Mouse (Mus musculus) neural tube, embryonic 12.5 days (tissue): ENCODE measurements around the gene 5730409E04Rik. TPM values are rescaled to one million over a fixed set of nuclear protein-coding genes. Genes with fewer than 3 reads are reported as not detected.

Source experiments
- ATAC-seq: fragments of 200-750 bp; cut with Nextera tagmentation; 2 replicates; pipeline ENCODE4 v1.8.0; 2017; ENCODE audit warnings: low read depth, mild to moderate bottlenecking, moderate TSS enrichment, moderate library complexity; ENCODE audit not compliant: low FRiP score
- H3K27ac ChIP-seq: fragments of 300-500 bp; sonication (generic); 2 replicates; pipeline ENCODE4 v1.5.1; 2016
- H3K27me3 ChIP-seq: fragments of 300-500 bp; sonication (generic); replicated peaks from 2 replicates; pipeline ENCODE4 v1.6.1; 2016; ENCODE audit warnings: mild to moderate bottlenecking
- H3K36me3 ChIP-seq: fragments of 300-500 bp; sonication (generic); 2 replicates; pipeline ENCODE4 v1.6.1; 2016; ENCODE audit warnings: mild to moderate bottlenecking
- H3K4me1 ChIP-seq: fragments of 300-500 bp; sonication (generic); 2 replicates; pipeline ENCODE4 v1.6.1; 2016
- H3K4me2 ChIP-seq: fragments of 300-500 bp; sonication (generic); replicated peaks from 2 replicates; pipeline ENCODE4 v1.6.1; 2016; ENCODE audit warnings: mild to moderate bottlenecking
- H3K4me3 ChIP-seq: fragments of 300-500 bp; sonication (generic); 2 replicates; pipeline ENCODE4 v1.5.1; 2016
- H3K9ac ChIP-seq: fragments of 300-500 bp; sonication (generic); 2 replicates; pipeline ENCODE4 v1.6.1; 2016; ENCODE audit warnings: mild to moderate bottlenecking
- H3K9me3 ChIP-seq: fragments of 300-500 bp; sonication (generic); 2 replicates; pipeline ENCODE4 v1.6.1; 2016; ENCODE audit warnings: mild to moderate bottlenecking
- WGBS: fragments of 180-500 bp; shearing (Covaris S2); methylation state at CpG from one replicate; pipeline ENCODE4 v1.1.7; 2016; 5-methylcytosine and 5-hydroxymethylcytosine counted together
- microRNA-seq: library from miRNA; unstranded; fragments of <30 nt; microRNA quantifications from one replicate; pipeline ENCODE4, GENCODE M21; 2017
- polyA plus RNA-seq: library from polyadenylated mRNA; unstranded; fragments of >200 nt; fragmentation: Nextera tagmentation; extraction: Ambion mirVana; gene quantifications from 2 replicates; pipeline ENCODE4 v1.2.1, GENCODE M21; 2016

5730409E04Rik gene
- polyA plus RNA-seq, 1 experiment from 2014 or later, result 2.2 TPM

DNA sequence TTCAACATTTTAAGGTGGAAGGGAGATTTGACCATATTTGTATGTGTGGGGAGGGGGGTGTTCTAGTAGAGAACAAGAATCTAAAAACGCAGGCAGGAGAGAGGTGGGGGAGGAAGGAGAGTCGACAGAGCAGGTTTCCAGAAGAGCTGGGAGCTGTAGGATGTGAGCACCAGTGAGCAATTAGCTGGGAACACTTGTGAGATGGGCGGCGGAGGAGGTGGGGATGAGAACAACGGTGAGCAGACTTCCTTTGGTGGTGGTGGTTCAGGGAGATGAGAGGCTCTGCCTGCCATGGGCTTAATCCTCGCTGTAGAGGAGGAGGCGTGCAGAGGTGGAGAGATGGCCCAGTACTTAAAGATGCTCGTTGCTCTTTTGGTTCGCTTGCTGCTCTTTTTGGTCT is 32.3 kb downstream of the 5730409E04Rik start:
- H3K36me3 ChIP-seq, result no peaks in the 10 kb centered on the region
- no peak overlapping the region for H3K4me3 ChIP-seq
- no peaks in the 10 kb centered on the region; the same call in 1 of the 2 replicates for H3K27me3 ChIP-seq
- H3K27ac ChIP-seq, result no peak overlapping the region
- ATAC-seq, result no peak
- no peak overlapping the region for H3K9ac ChIP-seq
- H3K4me1 ChIP-seq, result peaks cover 3% of the 10 kb centered on the region; the same call in 1 of the 2 replicates
- 37% methylated on average over 9 of the region's 9 CpGs for WGBS
- H3K4me2 ChIP-seq, result no peak overlapping the region
- H3K9me3 ChIP-seq, result no peaks in the 10 kb centered on the region

DNA sequence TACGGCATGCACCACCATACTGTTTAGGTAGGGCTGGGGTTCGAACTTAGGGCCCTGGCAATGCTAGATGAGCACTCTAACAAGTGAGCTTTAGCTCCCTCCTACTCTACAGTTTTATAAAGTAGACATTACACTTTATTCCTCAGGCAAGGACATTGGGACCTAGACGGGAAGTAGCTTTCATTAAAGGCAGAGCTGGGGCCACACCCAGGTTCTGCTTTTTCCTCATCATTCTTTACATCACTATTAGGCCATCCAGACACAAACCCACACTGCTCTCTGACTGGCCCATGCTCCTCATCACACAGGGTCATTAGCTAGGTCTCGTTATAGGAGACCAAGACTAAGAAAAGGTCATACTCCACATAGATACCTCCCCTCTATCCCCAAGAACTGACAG is 34.2 kb downstream of the 5730409E04Rik start:
- Histone ChIP-seq H3K4me3 (no peak overlapping the region), H3K36me3 (no peaks in the 10 kb centered on the region), H3K27me3 (no peaks in the 10 kb centered on the region), H3K9ac (no peak overlapping the region), H3K9me3 (no peaks in the 10 kb centered on the region), H3K27ac (no peak overlapping the region), H3K4me1 (peaks cover 7% of the 10 kb centered on the region; the same call in 1 of the 2 replicates), H3K4me2 (no peak overlapping the region)
- no peak for ATAC-seq
- 72% methylated on average over 4 of the region's 4 CpGs for WGBS

DNA sequence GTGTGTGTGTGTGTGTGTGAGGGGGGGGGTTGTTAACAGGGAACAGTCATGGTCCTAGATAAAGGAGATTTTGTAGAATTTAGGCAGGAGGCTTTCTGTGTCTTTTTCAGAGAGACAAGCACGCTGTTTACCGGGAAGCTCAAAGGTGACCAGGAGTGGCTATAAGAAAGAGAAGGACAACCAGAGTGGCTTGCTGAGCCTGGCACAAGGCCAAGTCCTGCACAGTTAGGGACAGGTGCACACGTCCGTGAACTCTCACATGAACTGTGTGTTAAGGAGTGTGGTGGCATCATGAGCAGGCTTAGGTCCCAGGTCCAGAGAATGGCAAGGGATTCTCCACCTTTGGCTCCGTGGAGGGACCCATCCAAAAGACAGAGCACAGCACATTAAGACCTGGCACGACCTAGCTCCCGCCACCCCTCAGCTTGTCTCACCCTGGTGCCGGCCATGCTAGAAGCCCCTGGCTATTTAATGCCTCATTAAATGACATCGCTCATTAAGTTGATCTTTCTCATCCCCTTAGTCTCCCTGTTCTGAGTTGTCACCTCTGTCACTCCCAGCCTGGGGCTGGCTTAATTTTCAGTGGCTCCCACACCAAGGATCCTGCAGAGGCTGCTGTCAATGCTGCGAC is 34.8 kb downstream of the 5730409E04Rik start:
- H3K9ac ChIP-seq, result no peak overlapping the region
- no peaks in the 10 kb centered on the region for H3K27me3 ChIP-seq
- no peaks in the 10 kb centered on the region for H3K36me3 ChIP-seq
- no peak overlapping the region for H3K4me2 ChIP-seq
- H3K4me3 ChIP-seq, result no peak overlapping the region
- 72% methylated on average over 10 of the region's 10 CpGs for WGBS
- H3K9me3 ChIP-seq, result no peaks in the 10 kb centered on the region
- no peak for ATAC-seq
- peaks cover 7% of the 10 kb centered on the region; the same call in 1 of the 2 replicates for H3K4me1 ChIP-seq
- no peak overlapping the region for H3K27ac ChIP-seq

DNA sequence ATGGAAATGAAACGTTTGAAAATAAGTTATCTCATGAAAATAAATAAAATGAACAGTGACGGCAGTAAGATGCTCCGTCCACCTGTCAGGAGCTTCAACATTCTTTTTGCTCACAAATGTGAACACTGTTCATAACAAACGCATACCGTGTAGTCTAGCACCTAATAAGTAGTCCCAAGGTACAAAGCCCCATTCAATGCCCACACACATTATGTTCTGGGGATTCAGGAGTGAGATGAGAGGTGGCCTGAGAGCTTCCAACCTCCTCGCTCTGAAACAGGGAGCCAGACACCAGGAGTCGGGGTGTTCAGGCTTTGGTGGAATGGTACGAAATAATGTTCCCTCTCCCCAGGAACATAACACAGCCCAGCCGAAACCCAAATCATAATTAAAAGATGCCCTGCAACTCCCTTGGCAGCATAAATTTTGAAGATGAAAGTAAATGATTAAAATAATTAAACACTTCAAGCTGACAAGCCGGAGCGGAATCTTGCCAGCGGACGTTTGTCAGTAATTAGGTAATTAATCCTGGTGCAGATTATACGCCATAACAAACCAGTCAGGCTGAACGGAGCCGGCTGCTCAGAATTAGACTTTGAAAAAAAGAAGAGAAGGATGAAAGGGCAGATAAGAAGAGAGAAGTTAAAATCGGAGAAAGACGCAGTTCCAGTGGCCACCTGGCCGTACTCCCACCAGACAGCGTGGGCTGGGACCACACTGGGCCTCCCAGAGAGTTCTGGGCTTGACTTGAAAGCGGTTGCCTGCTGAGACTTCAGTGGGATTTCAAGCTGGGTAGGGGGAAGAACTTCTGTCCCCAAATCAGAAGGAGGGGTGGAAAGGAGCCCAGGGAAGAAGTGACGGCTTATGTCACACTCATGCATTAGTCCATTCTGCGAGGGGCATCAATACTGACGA is 38.6 kb downstream of the 5730409E04Rik start:
- no peak overlapping the region for H3K9ac ChIP-seq
- no peak overlapping the region for H3K4me3 ChIP-seq
- H3K9me3 ChIP-seq, result no peaks in the 10 kb centered on the region
- peaks cover 7% of the 10 kb centered on the region; the same call in 1 of the 2 replicates for H3K4me1 ChIP-seq
- 45% methylated on average over 24 of the region's 24 CpGs for WGBS
- no peaks in the 10 kb centered on the region for H3K36me3 ChIP-seq
- H3K27ac ChIP-seq, result no peak overlapping the region
- no peak overlapping the region for H3K4me2 ChIP-seq
- no peaks in the 10 kb centered on the region for H3K27me3 ChIP-seq
- ATAC-seq, result no peak

DNA sequence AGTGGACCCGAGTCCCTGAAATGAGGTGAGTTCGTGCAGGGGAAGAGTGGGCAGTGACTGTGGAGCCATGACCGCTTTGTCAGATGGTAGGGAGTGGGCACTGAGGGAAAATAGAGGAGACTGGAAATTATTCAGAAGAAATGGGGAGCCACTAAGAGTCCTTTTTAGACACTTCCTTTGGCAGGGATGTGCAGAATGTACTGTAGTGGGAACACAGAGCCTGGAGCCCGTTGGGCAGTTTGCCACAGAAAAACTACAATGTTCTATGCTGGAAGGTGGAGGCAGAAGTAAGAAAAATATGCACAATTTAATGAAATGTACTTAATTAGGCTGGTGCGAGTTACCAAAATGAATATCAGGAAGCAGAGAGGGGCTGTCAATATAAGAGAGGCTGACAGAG is 43.5 kb downstream of the 5730409E04Rik start:
- Histone ChIP-seq H3K4me3 (no peak overlapping the region), H3K9ac (no peak overlapping the region), H3K4me2 (no peak overlapping the region), H3K36me3 (no peaks in the 10 kb centered on the region), H3K27me3 (no peaks in the 10 kb centered on the region), H3K9me3 (no peaks in the 10 kb centered on the region), H3K4me1 (peaks cover 3% of the 10 kb centered on the region; the same call in 1 of the 2 replicates), H3K27ac (no peak overlapping the region)
- WGBS, result 84% methylated on average over 5 of the region's 5 CpGs
- ATAC-seq, result no peak

DNA sequence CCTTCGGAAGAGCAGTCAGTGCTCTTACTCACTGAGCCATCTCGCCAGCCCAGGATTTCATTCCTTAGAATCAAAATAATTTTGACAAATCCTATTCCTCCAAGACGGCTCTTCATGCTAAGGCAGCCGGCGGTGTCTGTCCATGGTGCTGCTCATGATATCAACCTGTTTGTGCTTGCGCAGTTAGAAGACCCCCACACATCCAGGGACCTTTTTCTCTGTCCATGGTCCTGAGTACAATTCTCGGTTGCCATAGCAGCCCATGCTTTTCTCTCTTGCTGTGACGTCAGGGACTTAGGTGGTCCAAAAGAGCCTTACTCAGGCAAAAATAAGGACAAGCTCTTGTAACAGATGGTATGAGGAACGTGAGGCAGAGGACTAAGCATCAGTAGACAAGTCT is 45.7 kb downstream of the 5730409E04Rik start:
- Histone ChIP-seq H3K4me2 (no peak overlapping the region), H3K4me1 (no peaks in the 10 kb centered on the region), H3K9ac (no peak overlapping the region), H3K9me3 (no peaks in the 10 kb centered on the region), H3K27ac (no peak overlapping the region), H3K36me3 (no peaks in the 10 kb centered on the region), H3K27me3 (no peaks in the 10 kb centered on the region), H3K4me3 (no peak overlapping the region)
- ATAC-seq, result no peak
- 12% methylated on average over 9 of the region's 9 CpGs for WGBS

DNA sequence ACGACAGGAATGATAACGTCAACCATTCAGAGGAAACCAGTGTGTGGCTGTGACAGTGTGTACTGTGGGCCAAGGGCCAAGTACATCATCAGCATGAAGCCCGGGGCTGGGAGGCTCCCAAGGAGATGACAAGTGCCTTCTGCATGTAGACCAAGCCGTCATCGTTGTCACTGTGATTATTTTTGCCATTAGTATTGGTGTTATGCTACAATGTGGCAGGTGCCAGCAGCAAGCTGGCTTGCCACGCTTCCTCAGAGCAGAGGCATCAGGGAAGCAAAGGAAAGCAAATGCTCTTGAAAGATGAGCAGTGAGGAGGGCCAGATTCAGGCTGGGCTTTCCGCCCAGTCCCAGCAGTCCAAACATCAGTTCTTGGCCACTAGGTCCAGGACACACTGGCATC is 51.6 kb downstream of the 5730409E04Rik start:
- no peaks in the 10 kb centered on the region for H3K9me3 ChIP-seq
- H3K4me2 ChIP-seq, result no peak overlapping the region
- H3K36me3 ChIP-seq, result no peaks in the 10 kb centered on the region
- H3K9ac ChIP-seq, result no peak overlapping the region
- ATAC-seq, result no peak
- 77% methylated on average over 7 of the region's 7 CpGs for WGBS
- no peak overlapping the region for H3K4me3 ChIP-seq
- H3K4me1 ChIP-seq, result no peaks in the 10 kb centered on the region
- H3K27ac ChIP-seq, result no peak overlapping the region
- H3K27me3 ChIP-seq, result no peaks in the 10 kb centered on the region

Small RNA genes lying within 50 kb of the gene (microRNA-seq; reads per million reads assigned to microRNA genes)
- gene Mir7119, result not detected

Other genes starting within 250 kb of the 5730409E04Rik start
- gene Ago3, start 180.3 kb upstream of the 5730409E04Rik start, polyA plus RNA-seq, result 17.2 and 18.6 TPM in 2 replicates
- gene Ago1, start 141.2 kb upstream of the 5730409E04Rik start, polyA plus RNA-seq, result 18.4 and 19.7 TPM in 2 replicates
- 7.1 and 8.4 TPM in 2 replicates for gene Ago4, start 76.3 kb upstream of the 5730409E04Rik start, polyA plus RNA-seq
- gene Clspn, start 52.9 kb upstream of the 5730409E04Rik start, polyA plus RNA-seq, result 22.2 and 23.9 TPM in 2 replicates
- 448 and 479 TPM in 2 replicates for gene Psmb2, start 67.8 kb downstream of the 5730409E04Rik start, polyA plus RNA-seq
- gene Tfap2e, start 126.4 kb downstream of the 5730409E04Rik start, polyA plus RNA-seq, result 0.33 and 0.38 TPM in 2 replicates
- 60.5 and 64.8 TPM in 2 replicates for gene Ncdn, start 143.6 kb downstream of the 5730409E04Rik start, polyA plus RNA-seq
- 37.0 and 39.6 TPM in 2 replicates for gene AU040320, start 143.7 kb downstream of the 5730409E04Rik start, polyA plus RNA-seq